In the genomic region with DNA sequence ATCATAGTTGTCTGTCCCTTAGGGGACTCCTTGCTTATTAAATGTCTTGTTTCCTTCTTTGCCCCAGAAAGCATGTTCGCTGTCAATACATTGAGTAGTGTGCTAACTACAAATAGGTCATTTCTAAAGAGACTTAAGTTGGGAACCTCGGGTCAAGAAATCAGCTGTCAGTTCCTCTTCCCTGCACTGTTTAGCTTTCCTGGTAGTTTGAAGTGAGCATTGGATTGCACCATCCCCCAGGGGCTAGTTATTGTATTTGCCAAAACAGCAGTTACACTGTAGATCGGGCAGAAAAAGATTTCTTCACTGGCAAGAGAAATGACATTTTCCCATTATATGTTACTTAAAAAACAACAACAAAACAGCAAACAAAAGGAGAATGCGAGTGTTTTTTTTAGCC, we compare ENCODE assay signal across 14 mouse cellular contexts. TPM values are rescaled to one million over a fixed set of nuclear protein-coding genes. Genes with fewer than 3 reads are reported as not detected.
"Had no signal": no experiment of that assay in that cellular context is flagged by ENCODE, and none has a peak within 500 bp of the region (broad histone marks: within the 10 kb centered on the region; RNA-seq: fewer than 3 reads in every experiment).

No protein-coding gene starts in this region.

- H3K27ac ChIP-seq: kidney, embryonic 15.5 days; limb, embryonic 10.5 days; limb, embryonic 13.5 days; liver, embryonic 12.5 days; liver, embryonic 15.5 days; macrophage; midbrain, embryonic 12.5 days; midbrain, embryonic 15.5 days; neural tube, embryonic 12.5 days had no signal

- DNase-seq: kidney, adult 8-10 months; kidney, postnatal 36 days; liver; lung, adult 2 months; thymus, postnatal 25 days had no signal

- ATAC-seq: liver, embryonic 12.5 days had no signal

- H3K9me3 ChIP-seq: kidney, embryonic 15.5 days; limb, embryonic 10.5 days; limb, embryonic 13.5 days; liver, embryonic 12.5 days; liver, embryonic 15.5 days; midbrain, embryonic 12.5 days; midbrain, embryonic 15.5 days; neural tube, embryonic 12.5 days had no signal

- H3K36me3 ChIP-seq: kidney, embryonic 15.5 days; limb, embryonic 10.5 days; limb, embryonic 13.5 days; liver, embryonic 12.5 days; liver, embryonic 15.5 days; midbrain, embryonic 12.5 days; midbrain, embryonic 15.5 days; neural tube, embryonic 12.5 days had no signal

- H3K9ac ChIP-seq: kidney, embryonic 15.5 days; limb, embryonic 13.5 days; liver, embryonic 12.5 days; liver, embryonic 15.5 days; midbrain, embryonic 12.5 days; midbrain, embryonic 15.5 days; neural tube, embryonic 12.5 days had no signal

- H3K4me3 ChIP-seq: kidney, embryonic 15.5 days; limb, embryonic 13.5 days; liver, embryonic 12.5 days; liver, embryonic 15.5 days; midbrain, embryonic 12.5 days; neural tube, embryonic 12.5 days had no signal

- H3K4me2 ChIP-seq: kidney, embryonic 15.5 days; limb, embryonic 13.5 days; liver, embryonic 12.5 days; liver, embryonic 15.5 days had no signal

- H3K27me3 ChIP-seq: midbrain, embryonic 15.5 days; neural tube, embryonic 12.5 days had no signal

RNA-seq across cellular contexts. Expression of a gene that starts 0.6 kb away (rescaled TPM):
- polyA plus RNA-seq: limb, embryonic 10.5 days had no signal
